Mouse (Mus musculus) MEL (cell line): ENCODE measurements around the gene Kcnb1. TPM values are rescaled to one million over a fixed set of nuclear protein-coding genes. Genes with fewer than 3 reads are reported as not detected.

Experiments used
- DNase-seq: peaks from one replicate; pipeline ENCODE4 v3.0.0; 2011; ENCODE audit warnings: low read depth, low spot score
- H3K27ac ChIP-seq: 2 replicates; pipeline ENCODE4 v1.5.1; 2012; ENCODE audit warnings: low read depth, mild to moderate bottlenecking, control low read depth, low read length, moderate library complexity; ENCODE audit not compliant: control insufficient read depth
- H3K27me3 ChIP-seq, 2 experiments: fragments of 150-350 bp in 1 of 2; sonication (generic) in 1 of 2; 2 replicates each; pipeline ENCODE4 v1.6.1; 2012; ENCODE audit warnings: low read length in 2 of 2, mild to moderate bottlenecking in 2 of 2, improper control_type of control experiment in 1 of 2, moderate library complexity in 1 of 2; ENCODE audit not compliant: insufficient read depth in 2 of 2, control insufficient read depth in 1 of 2
- H3K36me3 ChIP-seq, 2 experiments: 2 replicates each; pipeline ENCODE4 v1.6.1; 2012 to 2014; ENCODE audit warnings: low read length in 2 of 2, improper control_type of control experiment in 1 of 2, inconsistent platforms in 1 of 2, mild to moderate bottlenecking in 1 of 2; ENCODE audit not compliant: insufficient read depth in 2 of 2, control insufficient read depth in 1 of 2
- H3K4me1 ChIP-seq, 2 experiments: fragments of 150-350 bp in 1 of 2; sonication (generic) in 1 of 2; 2 replicates each; pipeline ENCODE4 v1.6.1; 2012; ENCODE audit warnings: low read length in 2 of 2, improper control_type of control experiment in 1 of 2, mild to moderate bottlenecking in 1 of 2; ENCODE audit not compliant: insufficient read depth in 2 of 2, control insufficient read depth in 1 of 2
- H3K4me3 ChIP-seq, 2 experiments: fragments of 150-350 bp in 1 of 2; sonication (generic) in 1 of 2; 2 replicates each; pipeline ENCODE4 v1.5.1; 2012; ENCODE audit warnings: low read depth in 2 of 2, low read length in 2 of 2, mild to moderate bottlenecking in 2 of 2, moderate library complexity in 2 of 2, control low read depth in 1 of 2, improper control_type of control experiment in 1 of 2; ENCODE audit not compliant: control insufficient read depth in 1 of 2, insufficient read depth in 1 of 2
- H3K79me2 ChIP-seq: 2 replicates; pipeline ENCODE4 v1.6.1; 2012; ENCODE audit warnings: mild to moderate bottlenecking, low read length, moderate library complexity; ENCODE audit not compliant: control insufficient read depth, poor library complexity, insufficient read depth
- H3K9ac ChIP-seq: 2 replicates; pipeline ENCODE4 v1.6.1; 2012; ENCODE audit warnings: low read depth, mild to moderate bottlenecking, control low read depth, low read length, moderate library complexity; ENCODE audit not compliant: control insufficient read depth, poor library complexity, severe bottlenecking
- H3K9me3 ChIP-seq: fragments of 150-350 bp; sonication (generic); replicated peaks from 2 replicates; pipeline ENCODE4 v1.6.1; 2012; ENCODE audit warnings: mild to moderate bottlenecking, low read length, improper control_type of control experiment, moderate library complexity; ENCODE audit not compliant: insufficient read depth
- CHD1 ChIP-seq: IDR thresholded peaks from 2 replicates; pipeline ENCODE4 v1.6.1; 2012; ENCODE audit warnings: low read depth, mild to moderate bottlenecking, inconsistent platforms, low read length, improper control_type of control experiment
- CHD2 ChIP-seq: IDR thresholded peaks from 2 replicates; pipeline ENCODE4 v1.6.1; 2011; ENCODE audit warnings: low read length, improper control_type of control experiment
- E2F4 ChIP-seq: IDR thresholded peaks from 2 replicates; pipeline ENCODE4 v1.6.1; 2011; ENCODE audit warnings: low read depth, low read length, improper control_type of control experiment, borderline replicate concordance
- ELF1 ChIP-seq: IDR thresholded peaks from 2 replicates; pipeline ENCODE4 v1.6.1; 2014; ENCODE audit warnings: low read depth, mild to moderate bottlenecking, inconsistent platforms, low read length, improper control_type of control experiment, moderate library complexity
- GATA1 ChIP-seq: IDR thresholded peaks from 2 replicates; pipeline ENCODE4 v1.6.1; 2011; ENCODE audit warnings: low read depth, low read length, improper control_type of control experiment
- HCFC1 ChIP-seq: IDR thresholded peaks from 2 replicates; pipeline ENCODE4 v1.6.1; 2012; ENCODE audit warnings: low read depth, mild to moderate bottlenecking, inconsistent platforms, low read length, improper control_type of control experiment, moderate library complexity
- JUND ChIP-seq: IDR thresholded peaks from 2 replicates; pipeline ENCODE4 v1.6.1; 2011; ENCODE audit warnings: low read depth, mild to moderate bottlenecking, improper control_type of control experiment, low read length
- MAZ ChIP-seq: IDR thresholded peaks from 2 replicates; pipeline ENCODE4 v1.6.1; 2012; ENCODE audit warnings: low read depth, mild to moderate bottlenecking, inconsistent platforms, low read length, improper control_type of control experiment
- MEF2A ChIP-seq: IDR thresholded peaks from 2 replicates; pipeline ENCODE4 v1.6.1; 2014; ENCODE audit warnings: low read depth, mild to moderate bottlenecking, inconsistent platforms, low read length, improper control_type of control experiment; ENCODE audit not compliant: poor library complexity, insufficient replicate concordance, severe bottlenecking; ENCODE audit errors: extremely low read depth
- MYB ChIP-seq: IDR thresholded peaks from 2 replicates; pipeline ENCODE4 v1.6.1; 2011; ENCODE audit warnings: mild to moderate bottlenecking, low read depth, low read length, improper control_type of control experiment
- MYC ChIP-seq: IDR thresholded peaks from 2 replicates; pipeline ENCODE4 v1.6.1; 2011; ENCODE audit warnings: low read depth, mild to moderate bottlenecking, low read length, improper control_type of control experiment, moderate library complexity
- POLR2A ChIP-seq, 2 experiments: IDR thresholded peaks; 2 replicates each; pipeline ENCODE4 v1.6.1; 2011 to 2012; ENCODE audit warnings: low read length in 2 of 2, mild to moderate bottlenecking in 2 of 2, control low read depth in 1 of 2, improper control_type of control experiment in 1 of 2, low read depth in 1 of 2, moderate library complexity in 1 of 2; ENCODE audit not compliant: control insufficient read depth in 1 of 2, insufficient read depth in 1 of 2, poor library complexity in 1 of 2
- POLR2AphosphoS2 ChIP-seq: IDR thresholded peaks from 2 replicates; pipeline ENCODE4 v1.6.1; 2011; ENCODE audit warnings: low read length, improper control_type of control experiment
- POLR2AphosphoS5 ChIP-seq: IDR thresholded peaks from 2 replicates; pipeline ENCODE4 v1.6.1; 2012; ENCODE audit warnings: low read depth, borderline replicate concordance, mild to moderate bottlenecking, inconsistent platforms, low read length, moderate library complexity, mixed read lengths
- RAD21 ChIP-seq: IDR thresholded peaks from 2 replicates; pipeline ENCODE4 v1.6.1; 2011; ENCODE audit warnings: mild to moderate bottlenecking, low read depth, low read length, improper control_type of control experiment
- TAL1 ChIP-seq: IDR thresholded peaks from 2 replicates; pipeline ENCODE4 v1.6.1; 2012; ENCODE audit warnings: mild to moderate bottlenecking, inconsistent platforms, low read length, moderate library complexity, mixed read lengths
- TCF12 ChIP-seq: IDR thresholded peaks from 2 replicates; pipeline ENCODE4 v1.6.1; 2014; ENCODE audit warnings: low read depth, mild to moderate bottlenecking, inconsistent platforms, low read length, improper control_type of control experiment, moderate library complexity
- UBTF ChIP-seq: IDR thresholded peaks from 2 replicates; pipeline ENCODE4 v1.6.1; 2012; ENCODE audit warnings: low read depth, mild to moderate bottlenecking, inconsistent platforms, low read length, improper control_type of control experiment, moderate library complexity, borderline replicate concordance; ENCODE audit not compliant: insufficient read depth
- USF1 ChIP-seq: IDR thresholded peaks from 2 replicates; pipeline ENCODE4 v1.6.1; 2014; ENCODE audit warnings: low read depth, mild to moderate bottlenecking, inconsistent platforms, low read length, improper control_type of control experiment, moderate library complexity
- USF2 ChIP-seq, 2 experiments: IDR thresholded peaks; 2 replicates each; pipeline ENCODE4 v1.6.1; 2011 to 2012; ENCODE audit warnings: improper control_type of control experiment in 2 of 2, low read length in 2 of 2, borderline replicate concordance in 1 of 2, inconsistent platforms in 1 of 2, low read depth in 1 of 2, mild to moderate bottlenecking in 1 of 2; ENCODE audit not compliant: insufficient read depth in 1 of 2
- ZMIZ1 ChIP-seq: IDR thresholded peaks from 2 replicates; pipeline ENCODE4 v1.6.1; 2012; ENCODE audit warnings: low read depth, mild to moderate bottlenecking, inconsistent platforms, low read length, improper control_type of control experiment, moderate library complexity
- polyA plus RNA-seq, 2 experiments: library from polyadenylated mRNA; stranded (reverse) in 1 of 2; unstranded in 1 of 2; fragments of >175 nt in 1 of 2; fragments of >200 nt in 1 of 2; gene quantifications; 2 replicates each; pipeline versions ENCODE4 v1.2.1 to v1.2.4; 2012; ENCODE audit warnings: low replicate concordance in 2 of 2, low read depth in 1 of 2; ENCODE audit not compliant: insufficient read length in 2 of 2, insufficient read depth in 1 of 2, missing spikeins in 1 of 2
- total RNA-seq: library from RNA; depleted of rRNA; stranded (reverse); fragments of 300-350 nt; gene quantifications from 2 replicates; pipeline ENCODE4 v1.2.3, GENCODE M21; 2012

The Kcnb1 gene
- total and polyA plus RNA-seq, 3 experiments: 0.39 to 3.6 TPM; not detected in 1

DNA sequence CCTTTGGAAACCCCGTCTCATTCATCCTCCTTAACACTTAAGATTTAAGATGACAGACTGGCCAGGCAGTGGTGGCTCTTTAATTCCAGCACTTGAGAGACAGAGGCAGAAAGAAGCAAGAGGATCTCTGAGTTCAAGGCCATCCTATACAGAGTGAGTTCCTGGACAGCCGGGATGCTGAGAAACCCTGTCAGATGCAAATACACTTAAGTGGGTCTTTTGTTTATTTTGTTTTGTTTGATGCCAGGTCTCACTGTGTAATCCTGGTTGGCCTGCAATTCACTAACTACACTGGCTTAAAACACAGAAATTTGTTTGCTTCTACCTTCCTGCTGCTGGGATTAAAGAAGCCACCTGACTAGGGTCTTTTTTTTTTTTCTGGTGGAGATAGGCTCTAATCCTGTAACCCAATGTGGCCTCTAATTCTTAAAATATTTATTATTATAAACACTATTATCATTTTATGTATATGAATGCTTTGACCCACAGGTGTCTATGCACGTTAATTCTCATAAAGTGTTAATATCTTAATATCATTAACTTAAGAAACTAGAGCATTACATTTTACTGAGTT, 131.1 kb downstream of the Kcnb1 start:
- Histone ChIP-seq H3K9ac (no peak overlapping the region), H3K9me3 (no peaks in the 10 kb centered on the region), H3K27ac (no peak overlapping the region), H3K4me3 (no peak overlapping the region), H3K27me3 (no peaks in the 10 kb centered on the region)
- no peak for DNase-seq
- no peak for TF ChIP-seq GATA1
- TF ChIP-seq, all 39 proteins: peak for 0
- Histone ChIP-seq H3K36me3 (peaks cover 8 to 19% of the 10 kb centered on the region in 2 experiments), H3K79me2 (peaks cover 43% of the 10 kb centered on the region), H3K4me1 (peaks cover 2 to 16% of the 10 kb centered on the region in 2 experiments)

DNA sequence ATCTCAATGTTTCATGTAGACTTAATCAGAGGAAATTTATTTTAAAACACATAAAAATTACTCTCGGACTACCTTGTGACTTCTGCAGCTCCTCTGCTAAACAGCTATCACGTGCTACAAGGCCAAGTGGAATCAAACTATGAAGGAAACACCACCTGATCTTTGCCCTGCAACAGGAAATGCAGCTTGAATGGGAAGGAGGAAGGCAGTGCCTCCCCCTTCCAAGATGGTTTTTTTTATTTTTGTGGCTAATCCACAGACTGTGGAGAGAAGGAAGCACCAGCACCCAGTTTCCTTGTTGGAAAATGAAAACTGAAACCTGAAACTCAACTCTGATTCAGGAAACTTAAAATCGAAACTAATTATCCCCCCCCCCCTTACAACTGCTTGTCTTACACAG, 131.8 kb downstream of the Kcnb1 start:
- H3K36me3 ChIP-seq: peaks cover 6 to 23% of the 10 kb centered on the region in 2 experiments
- H3K27me3 ChIP-seq: no peaks in the 10 kb centered on the region
- no peak for DNase-seq
- no peak for TF ChIP-seq MYC
- no peak for TF ChIP-seq POLR2AphosphoS2
- no peak for TF ChIP-seq CHD1
- no peak for TF ChIP-seq TAL1
- peaks cover 38% of the 10 kb centered on the region for H3K79me2 ChIP-seq
- H3K9ac ChIP-seq: no peak overlapping the region
- no peaks in the 10 kb centered on the region for H3K9me3 ChIP-seq
- peaks cover 6 to 20% of the 10 kb centered on the region in 2 experiments for H3K4me1 ChIP-seq
- no peak overlapping the region for H3K4me3 ChIP-seq
- no peak overlapping the region for H3K27ac ChIP-seq

DNA sequence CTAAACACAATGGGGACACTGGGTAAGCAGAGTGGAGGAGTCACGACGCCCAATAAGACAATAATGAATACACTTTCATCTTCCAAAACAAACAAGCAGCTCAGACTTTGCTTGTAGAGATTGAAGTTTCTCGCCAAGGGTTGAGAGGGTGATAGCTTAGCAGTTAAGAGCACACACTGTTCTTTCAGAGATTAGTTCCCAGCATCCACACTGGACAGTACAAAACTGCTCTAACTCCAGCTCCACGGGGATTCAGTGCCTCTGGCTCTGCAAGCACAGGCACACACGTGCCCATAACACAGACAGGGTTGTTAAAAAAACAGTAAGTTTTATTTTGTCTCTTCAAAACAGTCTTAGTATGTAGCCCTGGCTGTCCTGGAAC, 133.0 kb downstream of the Kcnb1 start:
- DNase-seq: no peak
- no peak overlapping the region for H3K27ac ChIP-seq
- H3K36me3 ChIP-seq: peaks cover 7 to 27% of the 10 kb centered on the region in 2 experiments
- H3K79me2 ChIP-seq: peaks cover 37% of the 10 kb centered on the region
- no peak overlapping the region for H3K9ac ChIP-seq
- peaks cover 10 to 24% of the 10 kb centered on the region in 2 experiments for H3K4me1 ChIP-seq
- TF ChIP-seq USF2 (IDR thresholded peaks at IDR 0.05; ENCODE audit: borderline replicate concordance in 1 of 2, insufficient read depth in 1 of 2, low read depth in 1 of 2, low read length in 2 of 2): no peak
- TF ChIP-seq TCF12: no peak
- no peak for TF ChIP-seq HCFC1
- TF ChIP-seq CHD2: no peak
- TF ChIP-seq MYB: no peak
- no peak for TF ChIP-seq JUND
- no peak for TF ChIP-seq MEF2A
- no peak for TF ChIP-seq ELF1
- no peak for TF ChIP-seq UBTF
- TF ChIP-seq MAZ: no peak
- no peak for TF ChIP-seq MYC
- TF ChIP-seq E2F4: no peak
- no peak for TF ChIP-seq ZMIZ1
- TF ChIP-seq USF1: no peak
- no peak for TF ChIP-seq POLR2A (IDR thresholded peaks at IDR 0.05; ENCODE audit: control insufficient read depth in 1 of 2, insufficient read depth in 1 of 2, low read depth in 1 of 2, low read length in 2 of 2, poor library complexity in 1 of 2)
- no peak for TF ChIP-seq RAD21
- TF ChIP-seq POLR2AphosphoS5: no peak
- H3K27me3 ChIP-seq: no peaks in the 10 kb centered on the region
- H3K4me3 ChIP-seq: no peak overlapping the region
- no peaks in the 10 kb centered on the region for H3K9me3 ChIP-seq
